Mouse (Mus musculus): ENCODE results near the gene Klrb1f. TPM values are rescaled to one million over a fixed set of nuclear protein-coding genes. Genes with fewer than 3 reads are reported as not detected.
"Not testable (repeated sequence)": the region's sequence is repeated elsewhere in the genome, so short reads cannot be mapped to it uniquely, and the experiment has no call there.

The Klrb1f gene
- total RNA-seq, 1 experiment from 2014 or later: not detected

- DNase-seq: peak; percentile 55
These were observed 3.3 kb downstream of the Klrb1f start for GRCm38 (mm10) chr6:129048857-129049473.

GRCm38 (mm10) chr6:129049596-129050251, 4.0 kb downstream of the Klrb1f start:
- DNase-seq: no peak

GRCm38 (mm10) chr6:129051086-129051485, 5.4 kb downstream of the Klrb1f start:
- no peak for DNase-seq

- DNase-seq: no peak
These were observed 6.0 kb downstream of the Klrb1f start for GRCm38 (mm10) chr6:129051731-129052130.

GRCm38 (mm10) chr6:129056237-129056636, 10.5 kb downstream of the Klrb1f start:
- DNase-seq: no peak

- DNase-seq: no peak
These were observed 12.3 kb downstream of the Klrb1f start for GRCm38 (mm10) chr6:129058013-129058412.

GRCm38 (mm10) chr6:129065407-129065806, 19.7 kb downstream of the Klrb1f start:
- no peak for DNase-seq

GRCm38 (mm10) chr6:129065857-129066256, 20.2 kb downstream of the Klrb1f start:
- no peak for DNase-seq

- no peak for DNase-seq
These were observed 20.8 kb downstream of the Klrb1f start for GRCm38 (mm10) chr6:129066530-129066929.

GRCm38 (mm10) chr6:129066986-129067385, 21.3 kb downstream of the Klrb1f start:
- DNase-seq: peak; percentile 7

- DNase-seq: no peak
These were observed 39.4 kb downstream of the Klrb1f start for GRCm38 (mm10) chr6:129085098-129085497.

GRCm38 (mm10) chr6:129086031-129086430, 40.3 kb downstream of the Klrb1f start:
- DNase-seq: not testable (repeated sequence)

GRCm38 (mm10) chr6:129088161-129088560, 42.5 kb downstream of the Klrb1f start:
- no peak for DNase-seq

GRCm38 (mm10) chr6:129088596-129088995, 42.9 kb downstream of the Klrb1f start:
- not testable (repeated sequence) for DNase-seq

- no peak for DNase-seq
These were observed 49.5 kb downstream of the Klrb1f start for GRCm38 (mm10) chr6:129095166-129095565.

- peak; percentile 20 for DNase-seq
These were observed 52.2 kb downstream of the Klrb1f start for GRCm38 (mm10) chr6:129097929-129098328.

- not testable (repeated sequence) for DNase-seq
These were observed 55.1 kb downstream of the Klrb1f start, which contains the start of gene Clec2e for GRCm38 (mm10) chr6:129100794-129101193. TSS of gene Clec2e (minus strand) at chr6:129100913.

GRCm38 (mm10) chr6:129101604-129102003, 55.9 kb downstream of the Klrb1f start:
- no peak for DNase-seq

GRCm38 (mm10) chr6:129102858-129103555, 57.3 kb downstream of the Klrb1f start:
- no peak for DNase-seq
